Mouse (Mus musculus) embryonic facial prominence, embryonic 14.5 days (tissue): Measurements from ENCODE around the gene Bub1b. TPM values are rescaled to one million over a fixed set of nuclear protein-coding genes. Genes with fewer than 3 reads are reported as not detected.

ENCODE experiments used
- ATAC-seq: fragments of 200-750 bp; cut with Nextera tagmentation; 2 replicates; pipeline ENCODE4 v1.8.0; 2017; ENCODE audit warnings: low read depth, moderate number of reproducible peaks, moderate TSS enrichment
- DNase-seq: peaks from one replicate; pipeline ENCODE4 v3.0.0-alpha.2; 2015; ENCODE audit warnings: low spot score
- H3K27ac ChIP-seq: fragments of 300-500 bp; sonication (generic); replicated peaks from 2 replicates; pipeline ENCODE4 v1.5.1; 2014; ENCODE audit warnings: low read depth, mild to moderate bottlenecking, low read length, moderate library complexity
- H3K27me3 ChIP-seq: fragments of 300-500 bp; sonication (generic); replicated peaks from 2 replicates; pipeline ENCODE4 v1.6.1; 2014; ENCODE audit warnings: low read length; ENCODE audit not compliant: control insufficient read depth, insufficient read depth
- H3K36me3 ChIP-seq: fragments of 300-500 bp; sonication (generic); 2 replicates; pipeline ENCODE4 v1.6.1; 2014; ENCODE audit warnings: low read length, mixed read lengths; ENCODE audit not compliant: control insufficient read depth, insufficient read depth
- H3K4me1 ChIP-seq: fragments of 300-500 bp; sonication (generic); 2 replicates; pipeline ENCODE4 v1.6.1; 2014; ENCODE audit warnings: antibody characterized with exemption, low read length; ENCODE audit not compliant: control insufficient read depth, insufficient read depth
- H3K4me2 ChIP-seq: fragments of 300-500 bp; sonication (generic); 2 replicates; pipeline ENCODE4 v1.6.1; 2014; ENCODE audit warnings: low read depth, mild to moderate bottlenecking, low read length, moderate library complexity, mixed read lengths
- H3K4me3 ChIP-seq: fragments of 300-500 bp; sonication (generic); 2 replicates; pipeline ENCODE4 v1.5.1; 2014; ENCODE audit warnings: low read depth, mild to moderate bottlenecking, low read length
- H3K9ac ChIP-seq: fragments of 300-500 bp; sonication (generic); 2 replicates; pipeline ENCODE4 v1.6.1; 2014; ENCODE audit warnings: low read depth, mild to moderate bottlenecking, low read length, moderate library complexity, mixed read lengths
- H3K9me3 ChIP-seq: fragments of 300-500 bp; sonication (generic); 2 replicates; pipeline ENCODE4 v1.6.1; 2016; ENCODE audit warnings: low read length; ENCODE audit not compliant: control insufficient read depth
- WGBS: fragments of 180-500 bp; shearing (Covaris S2); extraction: QIAGEN DNeasy Blood & Tissue Kit; methylation state at CpG from one replicate; pipeline ENCODE4 v1.1.7; 2014; 5-methylcytosine and 5-hydroxymethylcytosine counted together
- polyA plus RNA-seq: library from polyadenylated mRNA; unstranded; fragments of >200 nt; fragmentation: Nextera tagmentation; extraction: Ambion mirVana; gene quantifications from 2 replicates; pipeline ENCODE4 v1.2.1, GENCODE M21; 2014

Bub1b gene
- polyA plus RNA-seq, 1 experiment from 2014 or later = 53.4 TPM

DNA sequence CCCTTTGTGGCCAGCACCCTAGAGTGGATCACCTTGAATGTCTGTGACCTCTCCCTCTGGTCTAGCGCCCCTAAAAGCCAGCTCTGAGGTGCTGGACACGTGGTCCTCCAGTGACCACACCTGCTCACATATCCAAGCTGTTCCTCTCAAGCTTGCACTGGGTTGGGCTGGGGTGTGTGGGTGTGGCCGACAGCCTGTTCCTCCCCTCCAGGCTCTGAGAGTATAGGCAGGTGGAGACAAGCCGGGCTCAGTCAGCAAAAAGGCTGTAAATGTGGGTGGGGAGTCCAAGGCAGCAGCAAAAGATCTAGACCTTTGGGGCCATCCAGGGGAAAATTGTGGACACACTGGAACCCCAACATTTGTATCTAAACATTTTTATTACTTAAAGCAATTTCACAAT is 60.4 kb downstream of the Bub1b start:
- no peak overlapping the region for H3K27ac ChIP-seq
- H3K4me1 ChIP-seq = peaks cover 26% of the 10 kb centered on the region
- H3K36me3 ChIP-seq = no peaks in the 10 kb centered on the region
- peak; percentile 48 for ATAC-seq
- no peaks in the 10 kb centered on the region for H3K9me3 ChIP-seq
- DNase-seq = peak; percentile 67
- peaks cover 17% of the 10 kb centered on the region for H3K27me3 ChIP-seq
- no peak overlapping the region for H3K4me2 ChIP-seq
- H3K4me3 ChIP-seq = no peak overlapping the region
- H3K9ac ChIP-seq = no peak overlapping the region
- 40% methylated on average over 4 of the region's 4 CpGs for WGBS

DNA sequence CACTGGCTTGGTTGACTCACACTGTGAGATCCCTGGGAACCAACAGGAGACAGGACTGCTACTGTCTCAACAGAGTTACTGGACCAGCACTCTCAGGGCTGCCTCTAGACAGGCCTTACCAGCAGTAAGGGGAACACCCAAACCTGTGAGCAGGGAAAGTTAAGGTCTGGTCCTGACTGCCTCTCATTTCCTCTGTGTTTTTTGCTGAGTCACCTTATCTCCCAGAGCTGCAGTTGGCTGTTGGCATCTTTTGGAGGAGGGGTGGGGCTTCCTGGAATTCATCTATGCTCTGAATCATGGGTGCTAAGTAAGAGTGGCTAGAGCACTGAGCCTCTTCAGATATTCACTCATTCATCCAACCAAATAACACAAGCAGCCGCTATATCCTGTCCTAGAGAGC is 61.1 kb downstream of the Bub1b start:
- whole genome bisulfite sequencing = 74% methylated on average over 1 of the region's 1 CpGs
- Histone ChIP-seq H3K36me3 (no peaks in the 10 kb centered on the region), H3K4me3 (no peak overlapping the region), H3K27me3 (peaks cover 23% of the 10 kb centered on the region), H3K4me1 (peaks cover 25% of the 10 kb centered on the region), H3K9me3 (no peaks in the 10 kb centered on the region), H3K9ac (no peak overlapping the region), H3K4me2 (no peak overlapping the region), H3K27ac (no peak overlapping the region)
- DNase-seq (no peak), ATAC-seq (no peak)

DNA sequence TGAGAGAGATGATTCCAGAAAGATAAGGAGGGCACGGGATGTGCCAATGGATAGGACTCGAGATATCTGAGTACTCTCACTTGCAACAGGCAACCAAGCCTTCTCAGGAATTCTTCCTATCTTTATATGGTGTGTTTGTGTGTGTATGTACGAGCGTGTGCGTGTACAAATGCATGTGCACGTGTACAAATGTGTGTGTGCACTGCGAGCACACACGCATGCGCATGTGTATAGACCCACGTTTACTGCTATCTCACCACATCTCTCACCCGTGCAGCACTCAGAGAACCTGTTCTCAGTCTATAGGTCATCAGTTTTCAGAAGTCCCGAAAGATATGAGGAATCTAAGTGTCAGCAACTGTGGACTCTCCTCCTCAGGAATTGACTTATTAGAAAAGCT is 61.5 kb downstream of the Bub1b start:
- Histone ChIP-seq H3K9ac (no peak overlapping the region), H3K4me3 (peak overlapping the region; percentile 34), H3K27ac (no peak overlapping the region)

DNA sequence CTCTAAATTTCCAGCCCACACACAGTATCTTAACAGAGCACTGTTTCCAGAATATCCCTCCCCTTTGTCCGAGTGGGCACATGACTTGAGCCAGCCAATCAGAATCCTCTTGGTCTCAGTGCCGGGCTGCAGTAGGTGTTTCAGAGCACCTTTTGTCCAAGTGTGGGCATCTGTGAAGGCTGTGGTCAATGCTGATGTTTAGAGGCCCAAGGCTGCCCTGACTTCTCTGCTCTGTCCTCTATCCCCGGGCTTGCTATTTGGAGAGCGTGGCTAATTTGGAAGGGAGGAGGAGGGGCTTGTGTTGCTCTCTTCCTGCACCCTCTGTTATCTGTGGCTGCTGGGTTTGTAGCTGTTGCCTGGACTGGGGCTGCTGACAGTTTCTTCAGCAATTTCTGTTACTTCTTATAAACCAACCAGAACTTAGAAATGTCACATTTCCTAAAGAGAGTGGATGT is 62.0 kb downstream of the Bub1b start:
- ATAC-seq = peak; percentile 67

More for the DNA sequence above, 61.5 kb downstream of the Bub1b start:
- Histone ChIP-seq H3K4me1 (peaks cover 21% of the 10 kb centered on the region), H3K4me2 (peak overlapping the region; percentile 51), H3K36me3 (no peaks in the 10 kb centered on the region), H3K27me3 (peaks cover 26% of the 10 kb centered on the region), H3K9me3 (no peaks in the 10 kb centered on the region)
- no peak for DNase-seq
- ATAC-seq = no peak
- WGBS = 82% methylated on average over 12 of the region's 12 CpGs

GRCm38 (mm10) chr2:118661891-118662290 is 63.9 kb downstream of the Bub1b start:
- peaks cover 28% of the 10 kb centered on the region for H3K27me3 ChIP-seq
- WGBS = 76% methylated on average over 9 of the region's 9 CpGs
- H3K9ac ChIP-seq = no peak overlapping the region
- no peak overlapping the region for H3K4me3 ChIP-seq
- DNase-seq (no peak), ATAC-seq (no peak)
- peaks cover 14% of the 10 kb centered on the region for H3K4me1 ChIP-seq
- no peak overlapping the region for H3K4me2 ChIP-seq
- H3K9me3 ChIP-seq = no peaks in the 10 kb centered on the region
- no peaks in the 10 kb centered on the region for H3K36me3 ChIP-seq
- H3K27ac ChIP-seq = no peak overlapping the region

More for the DNA sequence above, 62.0 kb downstream of the Bub1b start:
- Histone ChIP-seq H3K36me3 (no peaks in the 10 kb centered on the region), H3K4me1 (peaks cover 20% of the 10 kb centered on the region), H3K4me2 (peak overlapping the region; percentile 51), H3K9ac (peak overlapping the region; percentile 21), H3K4me3 (peak overlapping the region; percentile 34), H3K27ac (no peak overlapping the region), H3K27me3 (peaks cover 28% of the 10 kb centered on the region), H3K9me3 (no peaks in the 10 kb centered on the region)
- WGBS = 0% methylated on average over 4 of the region's 4 CpGs
- DNase-seq = peak; percentile 54

DNA sequence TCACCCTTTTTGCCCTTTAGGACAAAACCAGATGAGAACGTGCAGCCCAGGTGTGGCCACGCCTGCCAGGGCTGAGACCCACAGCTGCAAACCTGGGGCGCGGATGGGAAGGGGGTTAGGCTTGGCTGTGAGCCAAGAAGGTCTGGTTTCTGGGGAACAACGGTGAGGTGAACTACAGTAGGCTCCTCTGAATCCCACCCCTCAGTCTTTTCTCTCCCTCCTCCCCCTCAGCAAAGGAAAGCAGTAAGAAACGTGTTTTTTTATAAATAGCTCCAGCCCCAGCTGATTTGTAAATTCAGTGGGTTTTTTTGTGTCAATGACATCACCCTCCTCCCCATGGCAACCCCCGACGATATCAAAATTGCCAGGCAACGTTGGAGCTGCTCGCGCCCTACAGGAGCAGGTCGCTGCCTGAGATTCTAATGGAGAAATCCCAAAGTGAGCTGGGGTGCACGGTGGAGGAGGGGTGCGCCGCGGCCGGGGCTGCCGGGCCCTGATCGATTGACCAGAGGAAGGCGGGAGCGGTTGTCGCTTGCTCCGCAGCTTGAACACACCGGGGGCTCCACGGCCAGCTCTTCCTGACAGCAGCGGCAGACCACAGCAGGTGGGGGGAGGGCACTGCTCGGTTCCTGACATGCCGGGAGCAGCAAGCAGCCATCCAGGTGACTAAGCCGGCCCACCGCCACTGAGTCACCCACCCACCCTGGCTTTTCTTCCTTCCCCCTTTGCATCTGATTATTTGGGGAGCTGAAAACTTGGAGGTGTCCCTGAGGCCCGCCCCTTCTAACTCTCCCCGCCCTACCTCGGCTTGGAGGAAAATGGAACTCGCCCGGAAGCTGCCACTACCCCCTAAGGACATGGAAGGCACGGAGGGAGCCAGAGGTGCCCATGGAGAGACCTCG is 65.1 kb downstream of the Bub1b start, which contains the start of gene Pak6:
Pak6 (plus strand) TSS at position 402 of the 902 bp plus-strand sequence.
- DNase-seq = no peak
- peaks cover 28% of the 10 kb centered on the region for H3K27me3 ChIP-seq

GRCm38 (mm10) chr2:118663804-118664766 is 66.1 kb downstream of the Bub1b start:
- peaks cover 12% of the 10 kb centered on the region for H3K4me1 ChIP-seq
- no peaks in the 10 kb centered on the region for H3K9me3 ChIP-seq
- H3K9ac ChIP-seq = peak overlapping the region; percentile 51; the same call in 1 of the 2 replicates
- H3K27ac ChIP-seq = no peak overlapping the region
- ATAC-seq = peak; percentile 31; the same call in 1 of the 2 replicates
- WGBS = 53% methylated on average over 19 of the region's 19 CpGs
- H3K4me3 ChIP-seq = peak overlapping the region; percentile 45
- peaks cover 28% of the 10 kb centered on the region for H3K27me3 ChIP-seq
- H3K4me2 ChIP-seq = peak overlapping the region; percentile 84
- no peaks in the 10 kb centered on the region for H3K36me3 ChIP-seq
- DNase-seq = no peak

More for the DNA sequence above, 65.1 kb downstream of the Bub1b start, which contains the start of gene Pak6:
- Histone ChIP-seq H3K9me3 (no peaks in the 10 kb centered on the region), H3K36me3 (no peaks in the 10 kb centered on the region), H3K4me3 (peak within 1 kb of the TSS; percentile 45), H3K27ac (no peak within 1 kb of the TSS), H3K9ac (peak within 1 kb of the TSS; percentile 51), H3K4me2 (peak within 1 kb of the TSS; percentile 84), H3K4me1 (peaks cover 14% of the 10 kb centered on the region)
- ATAC-seq = peak; percentile 24; the same call in 1 of the 2 replicates
- 2% methylated on average over 28 of the region's 37 CpGs for WGBS

DNA sequence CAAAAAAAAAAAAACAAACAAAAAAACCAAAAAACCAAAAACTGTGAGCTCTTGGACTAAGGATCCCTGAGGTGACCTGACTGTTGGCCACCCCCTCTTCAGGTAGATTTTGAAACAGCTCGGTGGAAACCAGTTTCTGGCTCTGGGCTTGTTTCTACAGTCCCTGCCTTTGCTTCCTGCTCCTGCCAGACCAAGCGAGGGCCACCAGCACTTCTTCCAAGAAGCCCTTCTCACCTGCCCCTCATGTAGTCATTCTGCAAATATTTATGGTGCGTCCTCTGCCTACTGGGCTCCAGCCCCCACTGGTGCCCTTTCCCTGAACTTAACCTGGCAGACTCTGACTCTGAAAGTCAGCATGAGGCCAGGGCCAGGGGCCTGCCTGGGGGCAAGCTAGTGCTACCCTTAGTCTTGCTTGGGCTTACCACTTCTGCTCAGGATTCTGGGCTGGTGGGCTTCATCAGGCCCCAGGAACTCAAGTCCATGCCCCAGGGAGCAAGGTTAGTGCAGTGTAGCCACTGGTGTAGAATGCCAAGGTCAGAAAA is 67.0 kb downstream of the Bub1b start:
- DNase-seq (no peak), ATAC-seq (no peak)
- H3K9me3 ChIP-seq = no peaks in the 10 kb centered on the region
- H3K27me3 ChIP-seq = peaks cover 28% of the 10 kb centered on the region
- 68% methylated on average over 3 of the region's 3 CpGs for WGBS
- H3K9ac ChIP-seq = no peak overlapping the region
- no peaks in the 10 kb centered on the region for H3K36me3 ChIP-seq
- H3K4me1 ChIP-seq = peaks cover 5% of the 10 kb centered on the region; the same call in 1 of the 2 replicates
- H3K4me2 ChIP-seq = no peak overlapping the region
- H3K4me3 ChIP-seq = no peak overlapping the region
- no peak overlapping the region for H3K27ac ChIP-seq
